In the genomic region with DNA sequence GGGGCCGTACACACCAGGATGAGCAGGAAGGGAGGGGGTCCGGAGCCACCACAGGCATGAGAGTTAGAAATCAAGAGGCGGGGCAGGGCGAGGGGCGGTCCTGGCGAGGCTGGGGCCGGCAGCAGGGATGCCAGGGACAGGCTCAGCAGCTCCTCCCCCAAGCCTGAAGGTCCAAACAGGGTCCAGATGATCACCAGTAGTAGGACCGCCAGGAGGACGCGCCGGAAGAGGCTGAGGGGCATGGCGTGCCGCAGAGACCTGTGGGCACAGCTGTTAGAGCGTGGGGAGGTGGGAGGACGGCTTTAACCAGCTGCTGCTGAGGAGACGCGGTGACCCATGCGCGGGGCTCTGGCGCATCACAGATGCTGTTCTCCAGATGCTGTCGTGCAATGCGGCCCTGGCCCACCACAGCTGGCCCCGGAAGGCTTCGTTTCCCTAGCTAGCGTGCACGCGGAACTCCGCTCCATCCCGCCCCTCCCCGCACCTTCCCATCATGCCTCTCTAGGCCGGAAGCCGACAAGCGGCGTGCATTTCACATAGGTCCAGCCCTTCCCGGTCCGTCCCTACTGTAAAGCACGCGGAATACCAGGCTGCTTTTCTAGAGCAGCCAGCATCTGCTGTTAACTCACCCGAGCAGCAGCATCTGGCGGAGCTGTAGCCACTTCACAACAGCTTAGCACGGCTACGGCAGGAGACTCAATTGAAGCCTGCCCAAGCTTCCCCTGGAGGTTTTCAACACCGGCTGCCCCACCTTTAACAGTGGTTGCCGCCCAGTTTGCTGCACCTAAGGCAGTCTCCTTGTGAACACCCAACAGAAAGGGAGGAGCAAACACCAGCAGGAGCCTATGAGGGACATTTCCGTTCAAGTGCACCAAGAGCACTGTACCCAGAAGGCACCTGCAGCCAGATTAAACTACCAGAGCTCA, we compare ENCODE assay signal across 8 mouse cellular contexts. TPM values are rescaled to one million over a fixed set of nuclear protein-coding genes. Genes with fewer than 3 reads are reported as not detected.
DNase-seq lines count a peak whose midpoint lies in the region; ATAC-seq lines count a peak whose summit lies in the region.

B3galt4 (minus strand) TSS at position 468 of the 926 bp plus-strand sequence.

- H3K27ac ChIP-seq in limb, embryonic 15.5 days = peak within 1 kb of the TSS; percentile 92
- peak within 1 kb of the TSS; percentile 89 for H3K27ac ChIP-seq in midbrain, embryonic 16.5 days (ENCODE audit: low read length)

- WGBS in limb, embryonic 15.5 days = under 1% methylated on average over 45 of the region's 45 CpGs
- WGBS in midbrain, embryonic 16.5 days = 1% methylated on average over 45 of the region's 45 CpGs

- peak within 1 kb of the TSS; percentile 89 for H3K4me2 ChIP-seq in limb, embryonic 15.5 days
- H3K4me2 ChIP-seq in midbrain, embryonic 16.5 days (ENCODE audit: low read length) = peak within 1 kb of the TSS; percentile 94

- peaks cover 61% of the 10 kb centered on the region for H3K36me3 ChIP-seq in limb, embryonic 15.5 days
- H3K36me3 ChIP-seq in midbrain, embryonic 16.5 days (ENCODE audit: control insufficient read depth, insufficient read depth, low read length) = peaks cover 16% of the 10 kb centered on the region; the same call in 1 of the 2 replicates

- H3K4me1 ChIP-seq in limb, embryonic 15.5 days = peaks cover 62% of the 10 kb centered on the region
- peaks cover 49% of the 10 kb centered on the region for H3K4me1 ChIP-seq in midbrain, embryonic 16.5 days (ENCODE audit: control insufficient read depth, insufficient read depth, low read length)

- H3K9ac ChIP-seq in limb, embryonic 15.5 days = peak within 1 kb of the TSS; percentile 54
- peak within 1 kb of the TSS; percentile 84 for H3K9ac ChIP-seq in midbrain, embryonic 16.5 days (ENCODE audit: low read depth, low read length)

- no peaks in the 10 kb centered on the region for H3K27me3 ChIP-seq in limb, embryonic 15.5 days
- H3K27me3 ChIP-seq in midbrain, embryonic 16.5 days (ENCODE audit: control insufficient read depth, insufficient read depth, low read depth, low read length) = no peaks in the 10 kb centered on the region

- peak; percentile 80 for ATAC-seq in limb, embryonic 15.5 days (ENCODE audit: insufficient number of reproducible peaks, low FRiP score, low TSS enrichment, low read depth)
- peak; percentile 79 for ATAC-seq in midbrain, embryonic 16.5 days

- H3K9me3 ChIP-seq in limb, embryonic 15.5 days = no peaks in the 10 kb centered on the region
- H3K9me3 ChIP-seq in midbrain, embryonic 16.5 days (replicated peaks; ENCODE audit: control insufficient read depth, low read length, poor library complexity, severe bottlenecking) = no peaks in the 10 kb centered on the region

- peak; percentile 95 for DNase-seq in 3T3-L1 (ENCODE audit: low read depth, low spot score)
- DNase-seq in adrenal gland, adult 2 months = peak; percentile 88
- peak; percentile 93 for DNase-seq in embryo, embryonic 9.5 days (ENCODE audit: extremely low spot score)
- DNase-seq in heart, adult 11 months = peak; percentile 98
- peak; percentile 69 for DNase-seq in kidney, adult 11 months
- peak; percentile 61 to 85 for DNase-seq in spleen, postnatal 10 days (ENCODE audit: low spot score in 2 of 2)

- peak within 1 kb of the TSS; percentile 51 for H3K4me3 ChIP-seq in limb, embryonic 15.5 days
- peak within 1 kb of the TSS; percentile 60 for H3K4me3 ChIP-seq in midbrain, embryonic 16.5 days (ENCODE audit: low read depth, low read length)

RNA-seq across cellular contexts. Expression of gene B3galt4, which starts in this region (rescaled TPM):
- 1 to 10 TPM; 4.0 to 6.5 TPM for total RNA-seq in adrenal gland, adult 2 months (2021)
- 21.2 and 21.3 TPM in 2 replicates for polyA plus RNA-seq in adrenal gland, adult 2 months (2012; rRNA removed)
- 5.9 and 8.3 TPM in 2 replicates for polyA plus RNA-seq in limb, embryonic 15.5 days (2015; fragmentation: Nextera tagmentation; extraction: Ambion mirVana)
- 15.2 and 16.6 TPM in 2 replicates for polyA plus RNA-seq in midbrain, embryonic 16.5 days (2015; fragmentation: Nextera tagmentation; extraction: Ambion mirVana)

Comparison
In these comparisons a context has a peak if more than half of its experiments do, and no peak if none do; other contexts are left out.
1. Peak in every context shown above with its lines: DNase-seq, ATAC-seq, H3K4me3 ChIP-seq and H3K27ac ChIP-seq.